Mouse (Mus musculus) kidney, postnatal 36 days (tissue): ENCODE results near the gene Nsun5.
A peak's percentile ranks its signal among the peaks of the same experiment; 100 is the strongest.
"Not testable (repeated sequence)": the region's sequence is repeated elsewhere in the genome, so short reads cannot be mapped to it uniquely, and the experiment has no call there.

Experiments used
- DNase-seq, 2 experiments: peaks; one replicate each; pipeline ENCODE4 v3.0.0; 2021 to 2022; ENCODE audit warnings: mixed read lengths in 2 of 2

Gene Nsun5

GRCm38 (mm10) chr5:135369787-135370654 lies at the start of gene Nsun5:
Gene Nsun5, plus strand, starts transcription at chr5:135369953.
- DNase-seq, result peak; percentile 94 to 98

DNA sequence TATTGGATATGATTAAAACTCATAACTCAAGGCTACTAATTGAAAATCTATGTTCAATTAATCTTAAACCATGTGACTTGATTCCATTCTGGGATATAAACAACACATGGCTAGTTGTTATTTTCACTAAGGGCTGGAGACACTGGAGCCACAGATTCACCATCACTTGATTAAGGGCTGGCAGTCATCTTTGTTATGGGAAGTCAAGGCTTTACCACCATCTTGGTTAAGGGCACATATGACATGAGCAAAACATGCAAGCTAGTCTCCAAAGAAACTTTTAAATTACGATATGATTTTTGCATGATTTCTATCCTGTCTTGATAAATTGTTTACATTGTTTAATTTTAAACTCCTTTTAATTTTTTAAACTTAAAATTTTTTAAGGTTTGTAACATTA lies 47.6 kb upstream of the Nsun5 start:
- no peak for DNase-seq

DNA sequence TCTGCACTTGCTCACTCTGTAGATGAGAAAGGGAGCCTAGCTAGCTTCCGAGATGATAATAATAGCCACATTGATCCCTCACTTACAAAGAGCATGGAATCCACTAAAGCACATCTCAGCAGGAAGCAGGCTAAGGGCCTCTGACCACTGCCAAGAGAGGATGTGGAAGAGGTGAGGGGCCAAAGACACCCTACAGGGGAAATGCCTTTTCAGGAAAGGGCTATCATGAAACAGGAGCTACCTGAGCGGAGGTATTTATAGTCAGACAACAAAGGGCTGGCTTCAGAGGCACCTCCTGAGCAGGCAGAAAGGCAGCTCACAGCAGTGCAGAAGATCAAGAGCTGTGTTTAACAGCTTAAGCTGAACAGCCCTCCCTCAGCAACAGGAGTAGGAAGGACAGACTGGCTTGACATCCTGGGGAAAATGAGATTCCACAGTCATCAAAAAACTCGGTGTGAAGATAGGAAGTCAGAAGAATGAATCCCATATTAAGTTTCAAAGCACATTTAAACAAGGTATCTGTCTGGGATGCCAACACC lies 43.6 kb upstream of the Nsun5 start:
- no peak for DNase-seq

DNA sequence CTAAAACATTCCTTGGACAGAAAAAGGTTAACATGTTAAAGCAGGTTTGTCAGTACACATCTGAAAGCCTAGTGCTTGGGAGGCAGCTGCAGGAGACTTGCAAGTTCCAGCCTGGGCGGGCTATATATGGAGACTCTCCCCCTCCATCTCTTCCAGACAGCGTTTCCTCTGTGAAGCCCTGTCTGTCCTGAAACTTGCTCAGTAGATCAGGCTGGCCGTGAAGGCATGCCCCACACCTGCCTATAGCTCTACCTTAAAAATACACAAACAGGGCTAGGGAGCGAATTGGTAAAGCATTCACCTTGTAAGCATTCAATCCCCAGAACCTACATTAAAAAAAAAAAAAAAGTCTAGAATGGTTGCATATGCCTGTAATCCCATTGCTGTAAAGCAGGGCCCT lies 40.3 kb upstream of the Nsun5 start:
- no peak for DNase-seq

DNA sequence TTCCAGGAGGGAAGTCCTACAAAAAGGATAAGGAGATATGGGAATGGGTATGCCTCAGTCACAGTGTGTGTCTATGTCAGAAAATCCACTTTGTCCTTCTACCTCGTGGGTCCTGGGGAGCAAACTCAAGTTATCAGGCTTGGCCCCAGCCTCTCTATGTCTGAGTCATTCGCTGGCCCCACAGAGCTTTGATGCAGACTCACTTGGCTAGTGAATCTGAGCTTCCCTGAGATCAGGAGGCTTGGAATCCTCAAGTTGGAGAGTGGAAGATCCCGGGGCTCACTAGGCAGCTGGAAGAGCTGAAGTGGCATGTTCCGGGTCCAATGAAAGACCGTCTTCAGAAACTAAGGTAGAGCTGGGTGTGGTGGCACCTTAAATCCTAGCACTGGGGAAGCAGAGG lies 39.6 kb upstream of the Nsun5 start:
- no peak for DNase-seq

DNA sequence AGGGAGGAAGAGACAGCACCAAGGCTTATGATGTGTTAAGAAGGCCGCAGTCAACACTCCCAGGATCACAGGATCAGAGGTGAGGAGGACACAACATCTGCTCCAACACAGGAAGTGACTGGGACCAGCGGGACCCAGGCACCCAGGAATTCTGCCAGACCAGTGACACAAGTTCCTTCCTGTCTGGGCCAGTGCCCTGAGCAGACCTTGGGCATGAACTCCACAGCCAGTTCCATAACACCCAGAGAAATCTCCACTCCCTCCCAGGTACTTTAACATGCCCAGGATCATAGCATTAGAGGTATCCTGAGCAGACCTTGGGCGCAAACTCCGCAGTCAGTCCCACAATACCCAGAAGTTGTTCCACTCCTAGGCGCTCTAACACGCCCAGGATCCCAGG lies 38.6 kb upstream of the Nsun5 start:
- peak in 1 of 2 experiments; percentile 31 for DNase-seq

DNA sequence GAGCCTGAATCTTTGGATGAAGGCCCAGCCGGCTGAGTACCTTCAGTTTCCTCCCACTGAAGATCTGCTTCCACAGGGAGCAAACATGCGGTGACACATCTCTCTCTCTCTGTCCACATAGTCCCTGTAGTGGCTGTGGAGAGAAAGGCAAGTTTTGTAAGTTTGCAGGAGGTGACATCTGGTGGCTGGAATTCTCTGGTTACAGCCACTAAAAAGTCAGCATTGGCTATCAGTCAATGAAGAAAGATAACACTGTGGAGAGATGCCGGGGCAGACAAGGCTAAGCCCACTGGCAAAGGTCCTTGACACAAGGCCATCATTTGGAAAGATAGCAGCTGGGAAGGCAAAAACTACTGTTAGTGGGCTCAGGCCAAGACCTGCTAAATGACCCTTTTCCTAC lies 32.2 kb upstream of the Nsun5 start:
- DNase-seq, result peak; percentile 17 to 42

DNA sequence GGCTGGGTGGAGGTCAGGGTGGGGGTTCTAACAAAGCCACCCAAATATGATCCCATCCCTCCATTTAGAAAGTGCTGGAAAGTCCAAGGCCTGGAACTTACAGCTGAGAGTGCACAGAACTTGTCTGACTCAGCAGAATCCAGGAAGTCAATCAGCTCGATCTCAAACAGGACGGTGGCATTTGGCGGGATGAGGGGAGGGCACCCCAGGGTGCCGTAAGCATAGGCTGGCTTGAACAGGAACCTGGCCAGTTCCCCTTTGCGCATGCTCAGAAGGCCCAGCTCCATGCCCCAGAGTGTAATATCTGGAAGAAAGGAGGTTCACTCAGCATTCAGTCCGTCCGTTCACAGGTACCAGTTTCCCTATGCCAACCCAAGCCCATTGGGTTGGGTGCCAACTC lies 23.8 kb upstream of the Nsun5 start:
- DNase-seq, result peak in 1 of 2 experiments; percentile 27

GRCm38 (mm10) chr5:135346430-135346829 lies 23.3 kb upstream of the Nsun5 start:
- DNase-seq, result no peak

GRCm38 (mm10) chr5:135347511-135348011 lies 22.2 kb upstream of the Nsun5 start:
- DNase-seq, result no peak

GRCm38 (mm10) chr5:135349862-135350261 lies 19.9 kb upstream of the Nsun5 start, which contains the start of gene Fkbp6:
Gene Fkbp6, minus strand, starts transcription at chr5:135350044.
- DNase-seq, result no peak

GRCm38 (mm10) chr5:135351606-135352005 lies 18.1 kb upstream of the Nsun5 start:
- DNase-seq, result no peak

GRCm38 (mm10) chr5:135352995-135353394 lies 16.8 kb upstream of the Nsun5 start, which contains the start of gene Trim50:
Gene Trim50, plus strand, starts transcription at chr5:135353295.
- no peak for DNase-seq

GRCm38 (mm10) chr5:135353564-135353963 lies 16.2 kb upstream of the Nsun5 start:
- peak in 1 of 2 experiments; percentile 33 for DNase-seq

- DNase-seq, result peak in 1 of 2 experiments; percentile 31
Observed at GRCm38 (mm10) chr5:135356090-135356489, 13.7 kb upstream of the Nsun5 start.

GRCm38 (mm10) chr5:135357556-135357955 lies 12.2 kb upstream of the Nsun5 start:
- peak; percentile 12 to 36 for DNase-seq

DNA sequence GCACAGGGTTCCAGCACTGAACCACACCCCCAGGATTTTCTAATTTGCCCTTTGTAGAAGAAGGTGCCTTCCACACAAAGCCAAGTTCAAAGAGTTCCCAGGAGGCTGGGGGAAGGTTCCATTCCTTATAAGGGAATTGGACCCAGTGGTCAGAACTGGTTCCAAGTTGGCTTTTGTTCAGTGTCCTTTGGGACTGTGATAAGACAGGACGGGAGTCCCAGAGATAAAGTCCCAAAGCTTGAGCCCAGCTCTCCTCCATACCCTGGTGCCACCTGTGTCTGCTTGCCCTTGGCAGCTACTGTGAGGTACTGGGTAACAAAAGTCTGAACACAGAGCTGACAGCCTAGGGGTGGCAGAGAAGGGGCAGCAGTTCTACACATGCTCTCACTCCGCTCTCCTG lies 10.0 kb upstream of the Nsun5 start:
- no peak for DNase-seq

- no peak for DNase-seq
Observed at GRCm38 (mm10) chr5:135362572-135362971, 7.2 kb upstream of the Nsun5 start.

GRCm38 (mm10) chr5:135363540-135363939 lies 6.2 kb upstream of the Nsun5 start:
- peak; percentile 18 to 49 for DNase-seq

- peak in 1 of 2 experiments; percentile 25 for DNase-seq
Observed at GRCm38 (mm10) chr5:135367841-135368240, 1.9 kb upstream of the Nsun5 start.

GRCm38 (mm10) chr5:135368312-135368711 lies 1.4 kb upstream of the Nsun5 start:
- DNase-seq, result no peak

- DNase-seq, result not testable (repeated sequence)
Observed at GRCm38 (mm10) chr5:135369196-135369595, 557 bp upstream of the Nsun5 start.

DNA sequence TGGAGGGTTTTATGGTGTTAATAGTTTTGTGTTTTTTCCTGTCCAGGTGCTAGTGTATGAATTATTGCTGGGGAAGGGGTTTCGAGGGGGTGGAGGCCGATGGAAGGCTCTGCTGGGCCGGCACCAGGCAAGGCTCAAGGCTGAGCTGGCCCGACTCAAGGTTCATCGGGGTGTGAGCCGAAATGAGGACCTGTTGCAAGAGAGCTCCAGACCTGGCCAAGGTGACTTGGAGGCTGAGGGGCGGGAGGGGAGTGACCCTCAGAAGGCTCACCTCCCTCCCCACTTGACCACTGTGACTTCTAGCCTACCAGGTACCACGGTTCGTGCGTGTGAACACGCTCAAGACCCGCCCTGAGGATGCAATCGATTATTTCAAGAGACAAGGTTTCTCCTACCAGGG lies 1.4 kb downstream of the Nsun5 start:
- no peak for DNase-seq

- DNase-seq, result no peak
Observed at GRCm38 (mm10) chr5:135373601-135374000, 3.8 kb downstream of the Nsun5 start.
